Mouse (Mus musculus): ENCODE measurements around the gene Slc26a5. TPM values are rescaled to one million over a fixed set of nuclear protein-coding genes. Genes with fewer than 3 reads are reported as not detected.
A peak's percentile ranks its signal among the peaks of the same experiment; 100 is the strongest.

The Slc26a5 gene
- polyA plus RNA-seq, 1 experiment from 2014 or later: 0.05 TPM

DNA sequence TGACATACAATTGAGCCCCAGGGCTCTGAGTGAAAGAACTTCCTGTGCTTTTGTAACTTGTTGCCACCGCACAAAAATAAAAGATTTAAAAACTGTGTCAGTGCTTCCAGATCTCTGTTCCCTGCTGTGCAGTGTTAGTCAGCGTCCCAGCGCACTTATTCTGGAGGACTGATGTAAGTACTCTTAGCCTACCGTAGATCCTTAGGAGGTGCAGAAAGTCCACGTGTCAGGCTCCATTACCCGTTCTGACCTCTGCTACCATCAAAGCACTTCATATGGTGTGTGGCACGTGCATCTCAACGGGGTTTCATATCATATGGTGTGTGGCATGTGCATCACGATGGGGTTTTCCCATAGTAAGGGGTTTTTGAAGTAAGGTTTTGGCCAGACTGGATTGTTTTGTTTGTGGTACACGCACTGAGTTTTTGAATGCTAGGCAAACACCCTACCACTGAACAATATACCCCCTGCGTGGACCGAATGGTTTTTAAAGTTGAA, 61.7 kb downstream of the Slc26a5 start:
- H3K9me3 ChIP-seq (replicated peaks): no peaks in the 10 kb centered on the region
- no peak overlapping the region for H3K4me3 ChIP-seq
- no peak overlapping the region for H3K27ac ChIP-seq
- no peak for ATAC-seq
- H3K4me2 ChIP-seq: no peak overlapping the region
- H3K4me1 ChIP-seq: no peaks in the 10 kb centered on the region
- no peak overlapping the region for H3K9ac ChIP-seq
- H3K27me3 ChIP-seq: no peaks in the 10 kb centered on the region
- WGBS: 83% methylated on average over 12 of the region's 12 CpGs
- peaks cover 52% of the 10 kb centered on the region for H3K36me3 ChIP-seq (ENCODE audit: poor library complexity, severe bottlenecking)

DNA sequence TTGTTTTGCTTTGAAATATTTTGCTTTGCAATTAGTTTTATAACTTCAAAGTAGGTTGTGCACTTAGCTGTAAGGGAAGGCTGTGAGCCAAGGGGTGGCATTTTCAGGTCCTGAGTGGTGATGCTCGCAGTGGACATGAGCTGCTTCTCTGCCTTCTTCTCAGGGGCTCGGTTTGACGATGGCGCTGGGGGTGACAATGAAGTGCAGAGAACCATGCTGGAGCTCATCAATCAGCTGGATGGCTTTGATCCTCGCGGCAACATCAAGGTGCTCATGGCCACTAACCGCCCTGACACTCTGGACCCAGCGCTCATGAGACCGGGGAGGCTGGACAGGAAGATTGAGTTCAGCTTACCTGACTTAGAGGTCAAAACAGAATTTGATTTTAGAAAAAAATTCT, 62.5 kb downstream of the Slc26a5 start:
- no peak overlapping the region for H3K9ac ChIP-seq
- no peak overlapping the region for H3K4me2 ChIP-seq
- H3K27ac ChIP-seq: no peak overlapping the region
- H3K9me3 ChIP-seq (replicated peaks): no peaks in the 10 kb centered on the region
- peaks cover 58% of the 10 kb centered on the region for H3K36me3 ChIP-seq (ENCODE audit: poor library complexity, severe bottlenecking)
- no peak overlapping the region for H3K4me3 ChIP-seq
- 95% methylated on average over 9 of the region's 9 CpGs for WGBS
- no peak for ATAC-seq
- H3K27me3 ChIP-seq: no peaks in the 10 kb centered on the region
- no peaks in the 10 kb centered on the region for H3K4me1 ChIP-seq

DNA sequence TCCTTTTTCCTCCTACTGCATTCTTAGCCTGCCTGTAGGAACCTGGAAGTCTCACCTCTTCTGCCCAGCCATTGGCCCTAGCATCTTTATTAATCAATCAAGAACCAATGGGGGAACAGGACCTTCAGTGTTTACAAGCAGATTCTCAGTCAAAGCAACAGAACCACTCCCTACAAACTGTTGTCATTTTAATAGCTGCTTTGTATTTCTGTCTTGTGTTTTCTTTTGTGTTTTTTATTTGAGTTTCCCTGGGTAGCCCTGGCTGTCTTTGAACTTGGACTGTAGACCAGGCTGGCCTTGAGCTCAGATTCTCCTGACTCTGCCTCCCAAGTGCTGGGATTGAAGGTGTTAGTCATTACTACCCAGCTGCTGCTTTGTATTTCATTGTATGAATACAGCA, 73.2 kb downstream of the Slc26a5 start:
- no peak overlapping the region for H3K4me2 ChIP-seq
- H3K27ac ChIP-seq: no peak overlapping the region
- H3K9ac ChIP-seq: no peak overlapping the region
- no peak overlapping the region for H3K4me3 ChIP-seq
- H3K36me3 ChIP-seq (ENCODE audit: poor library complexity, severe bottlenecking): peaks cover 28% of the 10 kb centered on the region
- ATAC-seq: no peak
- H3K9me3 ChIP-seq (replicated peaks): no peaks in the 10 kb centered on the region
- peaks cover 31% of the 10 kb centered on the region for H3K4me1 ChIP-seq
- H3K27me3 ChIP-seq: no peaks in the 10 kb centered on the region

DNA sequence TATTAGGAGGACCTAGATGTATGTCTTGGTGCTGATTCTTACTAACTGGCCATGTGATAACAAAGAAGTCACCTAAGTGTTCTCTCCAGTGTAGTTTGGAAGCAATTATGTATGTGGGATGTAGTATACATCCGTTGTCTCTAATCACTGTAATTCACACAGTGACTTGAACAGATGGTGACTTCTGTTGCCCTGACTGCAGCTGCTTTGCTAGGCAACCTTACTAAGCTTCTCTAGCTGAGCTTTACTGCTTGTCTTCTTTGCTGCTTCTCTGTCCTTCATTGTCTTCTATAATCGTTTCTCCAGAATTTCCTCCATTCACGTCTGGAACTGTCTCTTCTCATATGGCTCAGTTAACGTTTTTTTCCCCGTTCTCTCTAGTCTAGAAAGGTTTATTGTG, 76.3 kb downstream of the Slc26a5 start:
- H3K9me3 ChIP-seq (replicated peaks): no peaks in the 10 kb centered on the region
- WGBS: 70% methylated on average over 5 of the region's 5 CpGs
- H3K9ac ChIP-seq: no peak overlapping the region
- no peak for ATAC-seq
- peaks cover 11% of the 10 kb centered on the region for H3K36me3 ChIP-seq (ENCODE audit: poor library complexity, severe bottlenecking)
- peak overlapping the region; percentile 28; the same call in 1 of the 2 replicates for H3K27ac ChIP-seq
- peaks cover 40% of the 10 kb centered on the region for H3K4me1 ChIP-seq
- no peaks in the 10 kb centered on the region for H3K27me3 ChIP-seq
- no peak overlapping the region for H3K4me3 ChIP-seq
- H3K4me2 ChIP-seq: peak overlapping the region; percentile 15

DNA sequence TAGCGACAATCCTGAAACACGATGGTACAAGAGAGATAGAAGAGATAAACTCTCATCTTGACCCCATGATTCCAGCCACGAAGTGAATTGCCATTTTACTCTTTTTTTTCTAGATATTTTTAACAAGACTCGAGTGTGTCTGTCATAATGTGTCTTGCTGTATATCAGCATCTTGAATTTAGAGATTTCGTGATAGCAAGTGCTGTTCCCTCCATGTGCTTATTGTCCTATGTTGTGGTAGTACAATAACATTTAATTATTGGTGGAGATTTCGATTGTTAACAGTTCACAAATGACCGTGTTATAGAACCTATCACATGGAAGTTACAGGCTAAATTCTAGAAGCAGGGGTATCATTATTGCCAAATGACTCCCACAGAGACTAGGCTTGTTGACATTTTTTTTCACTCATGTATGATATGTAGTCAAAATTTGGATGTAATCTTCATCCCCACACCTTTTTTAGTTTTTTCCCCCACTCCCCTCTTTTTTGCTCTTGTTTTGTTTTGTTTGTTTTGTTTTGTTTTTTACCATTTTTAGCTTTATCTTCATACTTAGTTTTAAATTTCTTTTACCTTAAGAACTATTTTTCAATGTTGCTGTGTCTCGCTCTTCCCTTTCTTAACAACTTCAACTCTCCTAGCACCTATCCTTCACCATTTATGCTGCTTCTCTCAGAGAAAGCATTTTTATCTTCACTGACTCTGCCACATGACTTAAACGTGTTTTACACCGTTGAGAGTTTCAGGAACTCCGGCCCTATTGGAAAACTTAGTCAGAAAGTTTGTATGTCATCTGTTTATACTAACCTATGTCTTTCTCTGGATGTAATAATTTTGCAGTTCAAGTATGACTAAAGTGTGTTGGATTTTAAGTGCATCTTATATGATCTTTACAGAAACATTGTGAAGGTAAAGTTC, 78.0 kb downstream of the Slc26a5 start:
- Histone ChIP-seq H3K27me3 (no peaks in the 10 kb centered on the region), H3K36me3 (ENCODE audit: poor library complexity, severe bottlenecking) (peaks cover 17% of the 10 kb centered on the region), H3K9ac (peak overlapping the region; percentile 90), H3K9me3 (replicated peaks) (no peaks in the 10 kb centered on the region), H3K4me1 (peaks cover 42% of the 10 kb centered on the region), H3K4me2 (peak overlapping the region; percentile 61), H3K27ac (peak overlapping the region; percentile 85; the same call in 1 of the 2 replicates), H3K4me3 (peak overlapping the region; percentile 94)
- ATAC-seq: no peak
- 37% methylated on average over 11 of the region's 11 CpGs for WGBS

DNA sequence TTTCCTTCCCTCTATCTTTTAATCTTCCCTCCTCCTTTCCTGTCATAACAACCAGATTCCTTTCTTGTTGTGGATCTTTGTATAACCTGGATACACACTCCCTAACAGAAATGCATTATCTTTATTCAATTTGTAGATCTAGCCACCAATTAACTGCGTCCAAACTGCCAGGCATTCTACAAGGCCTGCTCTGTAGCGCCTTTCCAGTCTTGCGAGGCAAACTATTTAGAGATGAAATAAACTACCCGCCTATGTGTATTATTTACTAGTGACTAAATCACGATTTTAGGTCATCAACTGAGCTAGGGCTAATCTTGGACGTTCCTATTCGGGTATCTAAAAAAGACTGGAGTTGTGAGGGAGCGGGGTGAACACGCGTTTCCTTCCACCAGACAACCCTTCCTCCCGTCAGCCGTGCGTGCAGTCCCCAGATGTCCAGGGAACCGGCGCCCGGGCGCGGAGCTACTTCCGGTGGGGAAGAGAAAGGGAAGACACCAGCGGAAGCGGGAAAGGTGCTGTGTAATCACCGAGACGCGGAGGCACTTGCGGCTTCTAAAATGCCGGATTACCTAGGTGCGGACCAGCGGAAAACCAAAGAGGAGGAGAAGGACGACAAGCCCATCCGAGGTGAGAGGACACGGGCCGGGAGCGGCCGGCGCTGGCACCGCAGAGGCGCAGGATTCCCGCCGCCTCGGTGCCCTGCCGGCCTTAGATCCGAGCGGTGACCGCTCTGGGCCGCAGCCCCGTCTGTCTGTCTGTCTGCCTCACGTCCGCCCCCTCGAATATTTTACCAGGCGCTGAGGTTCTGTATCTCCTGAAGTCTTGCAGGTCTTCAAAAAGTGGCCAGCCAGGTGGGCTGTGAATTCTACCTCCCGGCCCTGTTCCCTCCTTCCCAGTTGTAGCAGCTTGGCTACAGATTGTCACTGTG, 78.9 kb downstream of the Slc26a5 start:
- Histone ChIP-seq H3K9ac (peak overlapping the region; percentile 90), H3K27ac (peak overlapping the region; percentile 85), H3K27me3 (no peaks in the 10 kb centered on the region), H3K4me3 (peak overlapping the region; percentile 94), H3K36me3 (ENCODE audit: poor library complexity, severe bottlenecking) (peaks cover 18% of the 10 kb centered on the region), H3K4me2 (peak overlapping the region; percentile 61), H3K9me3 (replicated peaks) (no peaks in the 10 kb centered on the region), H3K4me1 (peaks cover 42% of the 10 kb centered on the region)
- 2% methylated on average over 50 of the region's 51 CpGs for WGBS
- peak; percentile 88 for ATAC-seq

DNA sequence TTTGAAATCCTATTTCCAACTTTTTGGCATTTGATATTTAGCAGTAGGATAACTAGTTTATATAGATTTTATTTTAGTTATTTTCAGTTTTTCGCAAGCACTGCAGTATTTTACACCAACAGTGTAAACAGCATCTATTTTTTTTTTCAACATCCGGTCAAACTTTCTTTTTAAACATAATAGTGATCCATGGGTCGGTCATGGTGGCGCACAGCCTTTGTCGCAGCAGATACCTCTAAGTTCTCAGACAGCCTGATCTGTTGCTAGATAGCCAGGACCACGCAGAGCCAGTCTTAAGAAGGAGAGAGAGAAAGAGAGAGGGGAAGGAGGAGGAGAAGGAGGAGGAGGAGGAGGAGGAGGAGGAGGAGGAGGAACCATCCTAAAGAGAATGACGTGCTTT, 79.6 kb downstream of the Slc26a5 start:
- Histone ChIP-seq H3K9ac (no peak overlapping the region), H3K9me3 (replicated peaks) (no peaks in the 10 kb centered on the region), H3K36me3 (ENCODE audit: poor library complexity, severe bottlenecking) (peaks cover 26% of the 10 kb centered on the region), H3K4me3 (no peak overlapping the region), H3K27me3 (no peaks in the 10 kb centered on the region), H3K4me2 (peak overlapping the region; percentile 61; the same call in 1 of the 2 replicates), H3K4me1 (peaks cover 42% of the 10 kb centered on the region), H3K27ac (no peak overlapping the region)
- ATAC-seq: no peak
- WGBS: 75% methylated on average over 6 of the region's 7 CpGs

DNA sequence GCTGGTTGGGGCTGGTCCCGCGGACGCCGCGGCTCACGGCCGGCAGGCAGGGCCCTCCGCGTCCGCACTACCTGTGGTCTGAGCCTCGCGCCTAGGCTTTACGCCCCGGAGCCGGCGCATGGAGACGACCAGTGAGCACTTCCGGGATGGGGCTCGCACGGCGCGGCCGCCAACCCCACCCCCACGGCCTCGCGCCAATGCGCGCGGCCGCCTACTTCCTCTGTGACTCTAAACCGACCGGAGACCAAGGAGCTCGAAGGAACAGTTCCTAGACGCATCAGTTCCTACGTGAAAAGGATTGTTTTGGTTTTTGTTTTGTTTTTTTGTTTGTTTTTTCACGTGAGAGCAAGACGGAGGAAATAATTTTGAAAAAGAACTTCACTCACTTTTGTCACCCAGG, 80.4 kb downstream of the Slc26a5 start, which contains the start of the genes Dnajc2 and Psmc2:
TSS of gene Dnajc2 (minus strand) at position 199 of the 400 bp plus-strand sequence.
TSS of gene Psmc2 (plus strand) at position 231 of the 400 bp plus-strand sequence.
- Histone ChIP-seq H3K4me2 (peak within 1 kb of the TSS; percentile 97), H3K36me3 (ENCODE audit: poor library complexity, severe bottlenecking) (peaks cover 33% of the 10 kb centered on the region), H3K9ac (peak within 1 kb of the TSS; percentile 87), H3K4me3 (peak within 1 kb of the TSS; percentile 97), H3K4me1 (peaks cover 40% of the 10 kb centered on the region), H3K27ac (peak within 1 kb of the TSS; percentile 85), H3K27me3 (no peaks in the 10 kb centered on the region), H3K9me3 (replicated peaks) (no peaks in the 10 kb centered on the region)
- 0% methylated on average over 24 of the region's 37 CpGs for WGBS
- ATAC-seq: peak; percentile 97

DNA sequence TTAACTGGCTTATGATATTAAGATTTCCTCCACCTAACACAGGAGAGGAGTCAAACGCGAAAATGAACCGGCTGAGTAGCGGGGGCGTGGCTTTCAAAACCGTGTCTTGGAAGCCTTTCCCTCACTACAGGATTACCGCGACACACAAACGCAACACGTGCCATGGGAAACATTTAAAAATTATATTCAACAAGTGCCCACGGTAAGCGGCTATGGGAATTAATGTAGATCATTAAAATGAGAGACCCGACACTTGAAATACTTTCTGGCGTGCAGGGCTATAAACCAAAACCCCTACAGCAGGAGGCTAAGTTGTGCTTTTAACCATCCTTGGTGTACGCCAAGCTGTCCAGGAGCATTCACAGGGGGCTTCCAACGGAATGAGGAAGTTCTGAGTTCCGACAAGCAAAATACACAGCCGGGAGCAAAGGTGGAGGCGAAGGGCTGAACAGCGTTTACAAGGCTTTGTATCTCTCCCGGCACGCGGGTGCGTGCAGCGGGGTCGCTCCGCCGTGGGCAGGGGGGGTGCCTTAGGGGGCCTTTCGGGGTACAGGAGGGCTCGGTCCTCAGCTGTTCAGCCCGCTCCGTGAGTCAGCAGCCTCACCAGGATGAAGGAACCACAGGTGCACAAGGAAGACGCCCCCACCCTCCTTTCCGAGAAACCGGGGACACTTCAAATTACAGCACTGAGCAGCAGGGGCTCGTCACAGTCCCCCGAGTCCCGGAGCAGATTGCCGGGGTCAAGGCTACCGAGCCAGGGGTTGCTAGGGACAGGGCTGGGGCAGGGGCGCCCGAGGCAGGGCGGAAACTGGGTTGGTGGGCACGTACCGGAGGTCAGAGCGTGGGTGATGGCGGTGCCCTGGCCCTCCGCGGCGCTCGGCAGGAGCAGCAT, 81.0 kb downstream of the Slc26a5 start:
- WGBS: under 1% methylated on average over 43 of the region's 51 CpGs
- H3K4me3 ChIP-seq: peak overlapping the region; percentile 97
- H3K9me3 ChIP-seq (replicated peaks): no peaks in the 10 kb centered on the region
- H3K4me2 ChIP-seq: peak overlapping the region; percentile 97
- peaks cover 33% of the 10 kb centered on the region for H3K4me1 ChIP-seq
- no peaks in the 10 kb centered on the region for H3K27me3 ChIP-seq
- ATAC-seq: peak; percentile 85; the same call in 1 of the 2 replicates
- peaks cover 39% of the 10 kb centered on the region for H3K36me3 ChIP-seq (ENCODE audit: poor library complexity, severe bottlenecking)
- peak overlapping the region; percentile 73 for H3K27ac ChIP-seq
- H3K9ac ChIP-seq: peak overlapping the region; percentile 87

DNA sequence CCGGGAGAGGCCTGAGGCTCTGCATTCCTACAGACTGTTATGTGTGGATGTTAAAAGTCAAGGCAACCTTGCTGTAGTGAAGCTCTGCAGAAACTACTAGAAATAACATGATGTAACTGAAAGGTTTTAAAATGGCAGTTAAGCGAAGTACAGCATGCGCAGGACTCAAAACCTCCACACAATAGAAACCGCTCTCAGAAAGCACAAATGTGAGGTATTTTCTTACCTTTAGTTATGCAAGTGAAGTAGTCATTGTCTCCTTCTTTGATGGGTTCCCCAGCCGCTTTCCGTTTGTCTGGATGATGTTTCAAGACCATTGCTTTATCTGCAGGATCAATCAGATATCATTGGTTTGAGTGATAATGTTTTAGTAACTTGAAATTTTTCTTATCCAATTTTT, 88.9 kb downstream of the Slc26a5 start:
- no peak overlapping the region for H3K4me2 ChIP-seq
- no peaks in the 10 kb centered on the region for H3K9me3 ChIP-seq (replicated peaks)
- peaks cover 76% of the 10 kb centered on the region for H3K36me3 ChIP-seq (ENCODE audit: poor library complexity, severe bottlenecking)
- WGBS: 94% methylated on average over 6 of the region's 6 CpGs
- H3K27ac ChIP-seq: no peak overlapping the region
- H3K4me3 ChIP-seq: no peak overlapping the region
- H3K4me1 ChIP-seq: no peaks in the 10 kb centered on the region
- no peaks in the 10 kb centered on the region for H3K27me3 ChIP-seq
- ATAC-seq: no peak
- no peak overlapping the region for H3K9ac ChIP-seq

DNA sequence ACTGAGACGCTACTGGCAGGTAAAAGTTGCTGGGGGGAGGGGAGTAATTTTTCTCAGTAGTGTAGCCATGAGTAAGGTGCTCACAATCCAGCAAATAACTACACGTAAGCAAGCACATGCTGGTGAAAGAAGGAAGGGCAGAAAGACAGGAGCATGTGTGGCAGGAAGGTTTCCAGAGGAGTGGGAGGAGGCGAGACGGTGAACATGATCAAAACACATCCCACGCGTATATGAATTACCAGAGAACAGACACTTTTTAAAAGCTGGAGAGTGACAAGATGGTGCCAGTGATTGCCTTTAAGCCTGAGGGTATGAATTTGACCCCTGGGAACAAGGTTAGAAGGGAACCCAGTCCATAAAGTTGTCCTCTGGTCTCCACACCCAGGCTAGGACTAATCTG, 95.6 kb downstream of the Slc26a5 start:
- no peak overlapping the region for H3K9ac ChIP-seq
- no peak for ATAC-seq
- peaks cover 70% of the 10 kb centered on the region for H3K36me3 ChIP-seq (ENCODE audit: poor library complexity, severe bottlenecking)
- H3K27ac ChIP-seq: no peak overlapping the region
- no peak overlapping the region for H3K4me3 ChIP-seq
- no peak overlapping the region for H3K4me2 ChIP-seq
- 96% methylated on average over 6 of the region's 6 CpGs for WGBS
- H3K4me1 ChIP-seq: no peaks in the 10 kb centered on the region
- no peaks in the 10 kb centered on the region for H3K9me3 ChIP-seq (replicated peaks)
- H3K27me3 ChIP-seq: no peaks in the 10 kb centered on the region
